Mouse (Mus musculus): Measurements from ENCODE around the gene Tbc1d10a.

Gene Tbc1d10a

DNA sequence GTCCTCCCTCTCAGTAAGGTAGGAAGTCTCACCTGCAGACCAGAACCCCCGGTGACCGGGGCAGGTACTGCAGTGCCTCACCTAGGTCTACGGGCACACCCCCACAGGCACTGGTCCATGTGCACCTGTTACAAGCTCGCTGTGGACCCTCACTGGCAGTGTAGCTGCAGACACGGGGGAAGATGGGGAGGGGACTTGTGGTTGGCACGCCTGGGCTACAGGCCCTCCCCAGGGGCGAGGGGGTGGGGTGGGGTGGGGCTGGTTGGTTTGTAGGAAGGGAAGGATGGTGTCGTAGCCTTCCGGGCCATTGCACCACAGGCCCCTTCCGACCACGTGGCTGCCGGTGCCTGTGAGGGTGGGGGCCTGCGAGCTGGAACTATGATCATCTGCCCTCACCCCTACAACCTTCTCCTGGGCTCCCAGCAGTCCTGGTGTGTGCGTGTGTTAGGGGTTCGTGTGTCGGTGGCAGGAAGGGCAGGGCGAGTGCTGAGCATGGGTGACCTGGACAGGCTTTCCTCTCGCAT is 50.9 kb downstream of the Tbc1d10a start:
- no peak for DNase-seq (ENCODE audit: extremely low spot score)

DNA sequence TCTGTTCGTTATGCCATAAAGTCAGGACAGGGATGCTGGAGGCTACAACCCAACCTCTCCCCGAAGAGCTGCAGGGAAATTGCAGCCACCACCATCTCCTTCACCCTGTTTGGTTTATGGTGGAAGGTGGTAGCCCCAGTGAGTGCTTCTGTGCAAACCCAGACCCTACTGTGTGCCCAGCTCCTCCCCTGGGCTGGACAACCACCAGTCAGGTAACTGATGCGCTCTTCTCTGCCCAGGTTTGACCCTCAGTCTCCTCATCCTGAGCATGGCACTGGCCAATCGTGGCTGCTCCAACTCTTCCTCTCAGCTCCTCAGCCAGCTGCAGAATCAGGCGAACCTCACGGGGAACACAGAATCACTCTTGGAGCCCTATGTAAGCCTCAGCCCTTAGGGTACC is 51.6 kb downstream of the Tbc1d10a start:
- no peak for DNase-seq (ENCODE audit: extremely low spot score)

DNA sequence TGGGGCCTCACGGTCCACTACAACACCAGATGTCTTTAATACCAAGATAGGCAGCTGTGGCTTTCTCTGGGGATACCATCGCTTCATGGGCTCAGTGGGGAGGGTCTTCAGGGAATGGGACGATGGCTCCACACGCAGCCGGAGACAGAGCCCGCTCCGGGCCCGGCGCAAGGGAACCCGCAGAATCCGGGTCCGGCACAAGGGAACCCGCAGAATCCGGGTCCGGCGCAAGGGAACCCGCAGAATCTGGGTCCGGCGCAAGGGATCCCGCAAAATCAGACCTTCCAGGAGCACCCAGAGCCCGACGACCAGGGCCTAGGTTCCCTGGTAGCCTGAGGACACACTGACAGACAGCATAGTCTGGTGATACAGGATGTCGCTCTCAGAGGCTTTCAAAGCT is 53.1 kb downstream of the Tbc1d10a start:
- no peak for DNase-seq (ENCODE audit: extremely low spot score)

DNA sequence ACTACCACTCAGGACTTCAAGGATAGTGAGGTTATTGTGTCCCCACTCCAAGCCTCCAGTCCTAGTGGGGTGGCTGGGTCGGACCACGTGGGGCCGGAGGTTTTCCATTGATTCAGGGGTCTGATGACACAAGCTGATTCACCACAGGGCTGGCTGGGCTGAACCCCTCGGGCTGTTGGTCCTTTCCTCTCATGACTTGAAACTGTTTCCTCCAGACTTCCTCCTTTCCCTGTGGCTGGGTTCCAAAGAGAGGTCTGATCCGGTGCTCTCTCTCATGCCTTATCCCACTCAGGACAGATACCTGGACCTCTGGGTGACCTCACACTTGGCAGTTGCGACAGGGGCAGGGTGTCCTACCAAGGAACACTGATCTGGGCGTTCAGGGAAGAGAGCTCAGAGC is 53.6 kb downstream of the Tbc1d10a start:
- no peak for DNase-seq (ENCODE audit: extremely low spot score)

DNA sequence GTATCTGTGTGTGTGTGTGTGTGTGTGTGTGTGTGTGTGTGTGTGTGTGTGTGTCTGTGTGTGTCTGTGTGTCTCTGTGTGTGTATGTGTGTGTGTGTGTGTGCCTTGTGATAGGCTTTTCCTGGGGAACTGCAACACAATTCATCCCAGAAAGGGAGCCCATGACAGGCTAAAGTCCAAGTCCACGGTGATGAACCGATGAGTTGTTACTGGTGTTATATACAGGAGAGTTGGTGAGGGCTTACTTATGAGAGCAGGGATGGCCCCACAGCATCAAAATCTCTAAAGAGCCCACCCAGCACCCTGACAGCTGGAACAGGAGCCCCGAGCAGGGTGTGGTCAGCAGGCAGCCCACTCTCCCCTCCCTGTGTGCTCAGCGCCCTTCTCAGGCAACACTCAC is 54.6 kb downstream of the Tbc1d10a start:
- DNase-seq (ENCODE audit: extremely low spot score), result no peak

DNA sequence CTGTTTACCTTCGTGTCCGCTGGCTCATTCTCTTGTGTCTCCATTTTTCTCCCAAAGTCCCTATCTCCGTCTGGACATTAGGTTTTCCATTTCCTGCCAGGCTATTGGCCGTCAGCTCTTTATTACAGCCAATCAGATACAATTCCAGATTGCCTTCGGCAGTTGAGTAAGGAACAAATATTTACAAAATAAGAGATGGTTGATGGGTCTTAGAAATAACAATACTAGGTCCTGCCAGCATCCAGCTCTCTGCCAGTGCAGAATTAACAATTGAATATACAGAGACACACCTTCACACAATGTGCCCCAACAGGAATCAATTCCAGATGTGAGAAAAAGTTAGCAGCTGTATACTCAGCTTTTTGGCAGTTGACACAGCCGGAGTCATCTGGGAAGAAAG is 59.5 kb downstream of the Tbc1d10a start:
- no peak for DNase-seq (ENCODE audit: extremely low spot score)

DNA sequence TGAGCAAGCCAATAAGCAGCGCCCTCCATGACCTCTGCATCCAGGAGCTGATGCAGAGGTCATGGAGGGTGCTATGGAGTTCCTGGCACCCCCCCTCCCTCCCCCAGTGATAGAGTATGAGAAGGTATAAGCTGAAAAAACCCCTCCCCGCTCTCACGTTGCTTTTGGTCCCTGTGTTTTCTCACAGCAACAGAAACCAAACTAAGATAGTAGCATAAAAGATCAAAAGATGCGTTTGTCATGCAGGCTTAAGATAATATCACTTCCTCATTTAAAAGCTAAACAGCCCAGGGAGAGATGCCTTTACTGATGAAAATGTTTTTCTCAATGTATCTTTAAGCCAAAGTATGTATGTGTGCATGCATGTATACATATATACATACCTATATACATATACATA is 60.0 kb downstream of the Tbc1d10a start:
- DNase-seq (ENCODE audit: extremely low spot score), result no peak

DNA sequence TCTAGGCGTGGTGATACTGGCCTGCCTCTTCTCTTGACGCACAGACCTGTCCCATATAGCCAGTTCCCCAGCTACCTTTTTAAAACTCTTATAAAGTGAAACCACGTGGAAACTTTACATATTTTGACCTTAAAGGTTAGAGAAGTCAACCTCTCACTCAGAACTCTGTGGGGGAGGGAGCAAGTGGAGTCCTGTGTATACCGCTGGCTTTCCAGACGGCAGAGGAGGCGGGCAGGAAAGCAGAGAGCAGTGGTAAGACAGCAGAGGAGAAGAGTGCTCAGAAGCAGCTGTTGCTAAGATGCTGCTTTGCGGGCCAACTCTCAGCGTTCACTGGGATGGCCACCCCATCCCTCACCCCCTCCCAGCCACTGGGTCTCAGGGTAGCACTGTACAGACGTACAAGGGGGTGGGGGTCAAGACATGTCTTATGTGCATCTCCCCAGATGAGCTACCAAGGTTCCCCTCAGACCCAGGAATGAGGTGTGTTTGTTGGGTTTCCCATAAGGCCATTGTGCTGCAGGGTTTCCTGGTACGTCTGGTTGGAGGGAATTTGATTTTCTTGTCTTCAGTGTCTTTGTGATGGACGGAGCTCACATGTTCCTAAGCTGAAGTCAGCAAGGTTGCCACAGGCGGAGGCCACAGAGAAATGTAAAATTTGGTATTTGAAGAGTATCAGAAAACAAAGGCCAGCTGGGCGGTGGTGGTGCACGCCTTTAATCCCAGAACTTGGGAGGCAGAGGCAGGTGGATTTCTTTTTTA is 60.8 kb downstream of the Tbc1d10a start:
- no peak for DNase-seq (ENCODE audit: extremely low spot score)

DNA sequence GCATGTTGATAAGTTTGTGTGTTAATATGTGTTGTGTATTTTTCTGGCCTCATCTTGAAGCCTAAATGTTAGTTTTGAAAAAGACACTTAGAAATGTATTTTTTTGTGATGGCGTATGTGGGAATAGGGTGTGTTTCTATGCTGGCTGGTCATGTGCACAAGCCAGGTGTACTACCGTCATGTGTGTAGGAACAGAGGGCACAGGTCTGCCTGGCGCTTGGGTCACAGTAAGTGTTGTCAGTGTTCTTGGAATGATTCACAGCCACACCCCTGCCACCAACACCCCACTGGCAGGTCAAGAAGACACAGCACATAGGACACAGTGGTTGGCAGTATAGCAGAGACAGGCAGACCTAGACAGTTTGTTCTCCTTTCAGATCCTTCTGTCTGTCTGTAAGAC is 62.6 kb downstream of the Tbc1d10a start:
- DNase-seq (ENCODE audit: extremely low spot score), result no peak

DNA sequence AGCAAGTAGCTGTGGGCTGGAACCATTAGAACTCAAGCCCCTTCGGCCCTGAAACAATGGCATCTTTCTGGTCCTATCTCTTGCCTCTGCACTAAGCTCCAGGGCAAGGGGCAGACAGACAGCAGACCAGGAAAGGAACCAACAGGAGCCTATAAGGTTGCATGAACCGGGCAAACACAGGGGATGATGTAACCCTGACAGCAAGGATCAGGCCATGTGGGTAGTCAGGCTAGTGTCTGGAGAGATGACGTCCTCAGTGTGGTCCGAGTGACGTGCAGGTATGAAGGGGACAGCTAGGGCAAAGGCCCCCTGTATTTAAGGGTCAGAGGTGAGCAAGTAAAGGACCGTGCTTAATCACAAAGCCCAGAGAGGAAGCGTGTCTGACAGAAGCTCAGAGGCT is 63.7 kb downstream of the Tbc1d10a start:
- DNase-seq (ENCODE audit: extremely low spot score), result no peak

DNA sequence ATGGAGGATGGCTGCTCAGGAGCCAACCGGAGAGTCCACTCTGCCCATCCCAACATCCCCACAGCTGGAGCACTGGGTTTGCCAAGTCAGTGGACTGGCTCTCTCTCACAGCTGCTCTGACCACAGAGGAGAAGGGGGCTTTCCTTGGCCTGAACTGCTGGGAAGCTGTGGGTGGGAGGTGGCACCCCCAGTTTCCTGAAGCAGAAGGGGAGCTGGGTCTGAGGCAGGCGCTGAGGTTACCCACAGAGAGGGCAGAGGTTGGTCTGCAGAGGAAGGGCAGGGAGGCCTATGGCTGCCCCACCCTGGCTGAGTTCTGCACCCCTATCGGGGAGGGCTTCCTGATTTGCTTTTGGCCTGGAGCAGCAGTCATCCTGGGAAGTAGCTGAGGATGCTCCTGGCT is 64.8 kb downstream of the Tbc1d10a start:
- no peak for DNase-seq (ENCODE audit: extremely low spot score)

DNA sequence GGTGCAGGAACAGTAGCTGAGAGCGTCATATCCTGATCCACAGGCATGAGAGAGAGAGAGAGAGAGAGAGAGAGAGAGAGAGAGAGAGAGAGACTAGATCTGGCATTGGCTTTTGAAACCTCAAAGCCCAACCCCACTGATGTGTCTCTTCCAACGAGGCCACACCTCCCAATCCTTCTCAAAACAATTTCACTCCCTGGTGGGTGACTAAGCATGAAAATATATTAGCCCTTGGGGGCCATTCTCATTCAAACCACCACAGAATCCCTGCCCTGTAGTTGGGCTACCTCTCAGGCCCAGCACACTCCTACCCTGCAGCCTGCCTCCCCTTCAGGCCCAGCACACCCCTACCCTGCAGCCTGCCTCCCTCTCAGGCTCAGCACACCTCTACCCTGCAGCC is 66.3 kb downstream of the Tbc1d10a start:
- DNase-seq (ENCODE audit: extremely low spot score), result no peak

DNA sequence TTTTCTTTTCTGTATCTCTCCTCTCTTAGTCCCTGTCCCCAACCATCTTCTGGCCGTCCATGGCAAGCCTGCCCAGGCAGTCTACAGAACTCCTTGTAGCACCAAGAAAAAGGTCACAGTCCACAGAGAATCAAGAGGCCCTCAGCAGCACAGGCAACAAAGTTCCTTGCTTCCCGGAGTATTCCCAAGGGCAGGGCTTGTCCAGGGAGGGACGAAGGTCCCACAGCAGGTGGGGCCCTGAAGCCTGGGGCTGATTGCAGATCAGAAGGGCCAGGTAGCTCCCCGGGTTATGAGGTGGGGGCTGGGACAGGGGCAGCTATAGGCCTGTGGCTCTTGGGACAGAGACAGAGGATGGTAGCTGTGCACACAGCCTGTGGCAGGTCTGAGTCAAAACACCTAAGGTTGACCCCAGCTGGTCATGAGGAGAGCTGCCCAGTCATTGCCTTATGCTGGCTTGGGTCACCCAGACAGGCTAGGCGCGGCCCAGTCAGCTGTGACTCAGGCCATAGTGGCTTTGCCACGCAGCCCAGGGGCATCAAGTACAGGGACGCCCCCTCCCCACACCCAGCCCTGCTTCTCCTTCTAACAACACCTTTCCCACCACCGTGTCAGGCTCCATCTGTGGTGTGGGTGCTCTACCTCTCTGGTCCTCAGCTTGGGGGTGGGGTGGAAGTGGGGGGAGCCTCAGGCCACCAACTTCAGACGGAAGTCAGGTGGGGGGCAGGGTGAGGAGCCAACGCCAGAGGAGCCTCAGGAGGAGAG is 70.4 kb downstream of the Tbc1d10a start, which contains the start of gene Lif:
Gene Lif, plus strand, starts transcription at position 712 of the 762 bp plus-strand sequence.
- no peak for DNase-seq (ENCODE audit: extremely low spot score)

DNA sequence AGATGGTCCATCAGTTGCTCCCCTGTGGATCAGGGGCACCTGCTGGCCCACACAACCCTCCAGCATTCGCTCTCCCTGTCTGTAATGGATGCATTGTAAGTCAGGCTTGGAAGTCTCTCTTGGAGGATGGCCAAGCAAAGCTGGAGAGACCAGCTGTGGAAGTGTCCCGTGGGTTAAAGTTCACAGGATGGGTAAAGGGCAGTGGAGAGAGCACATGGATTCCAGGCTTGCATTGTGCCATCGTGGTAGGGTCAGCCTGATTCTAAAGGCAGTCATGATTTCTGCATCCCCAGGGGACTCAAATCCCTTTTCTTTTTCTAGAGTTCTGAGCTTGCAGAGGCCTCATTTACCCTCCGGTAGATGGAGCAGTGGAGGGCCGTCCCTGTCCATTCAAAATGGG is 71.2 kb downstream of the Tbc1d10a start:
- DNase-seq (ENCODE audit: extremely low spot score), result no peak

DNA sequence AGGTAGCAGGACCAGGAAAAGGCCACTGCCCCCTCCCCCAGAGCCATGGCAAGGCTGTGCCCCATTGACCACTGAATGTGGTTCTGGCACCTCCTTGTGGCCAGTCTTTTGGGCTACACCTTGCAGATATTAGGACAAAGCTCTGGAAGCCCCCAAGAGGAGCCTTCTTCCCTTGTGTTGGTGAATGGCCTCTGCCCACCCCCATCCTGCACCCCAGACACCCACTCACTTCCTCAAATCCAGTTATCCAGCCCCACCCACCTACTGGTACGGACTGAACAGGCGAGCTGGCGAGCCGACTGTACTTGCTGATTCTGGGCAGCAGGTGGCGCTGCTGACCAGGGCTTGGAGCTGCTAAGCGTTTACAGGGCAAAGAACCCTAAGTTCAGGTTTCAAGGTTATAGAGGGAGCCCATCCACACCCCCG is 72.1 kb downstream of the Tbc1d10a start:
- DNase-seq (ENCODE audit: extremely low spot score), result peak; percentile 86

DNA sequence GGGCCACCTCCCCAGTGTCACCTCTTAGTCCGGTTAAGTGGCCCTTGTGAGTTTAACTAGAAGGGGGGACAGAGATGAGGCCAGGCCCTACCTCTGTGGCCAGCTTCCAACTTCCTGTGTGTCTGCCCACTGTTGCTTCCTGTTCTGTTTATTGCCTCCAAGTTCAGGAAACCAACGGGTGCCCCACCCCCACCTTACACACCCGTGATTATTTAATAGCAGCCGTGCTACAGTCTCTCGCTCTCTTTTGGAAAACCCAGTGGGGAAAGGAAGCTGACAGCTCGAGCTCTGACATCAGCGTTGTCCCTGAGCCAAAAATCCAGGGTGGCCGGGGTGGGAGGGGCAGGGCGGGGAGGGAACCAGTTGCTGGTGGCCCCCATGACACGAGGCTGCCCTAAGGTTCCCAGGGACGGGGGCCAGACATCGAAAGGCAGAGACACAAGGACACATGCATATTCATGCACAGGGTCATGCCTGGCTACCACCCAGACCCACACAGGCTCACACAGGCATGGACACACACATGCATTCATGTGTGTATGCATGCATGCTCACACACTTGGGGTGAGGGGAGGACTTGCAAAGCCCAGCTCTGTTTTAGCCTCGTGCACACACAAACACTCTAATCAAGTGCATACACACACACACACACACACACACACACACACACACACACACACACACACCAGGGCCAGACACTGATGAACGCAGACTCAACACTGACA is 74.0 kb downstream of the Tbc1d10a start:
- DNase-seq (ENCODE audit: extremely low spot score), result no peak

DNA sequence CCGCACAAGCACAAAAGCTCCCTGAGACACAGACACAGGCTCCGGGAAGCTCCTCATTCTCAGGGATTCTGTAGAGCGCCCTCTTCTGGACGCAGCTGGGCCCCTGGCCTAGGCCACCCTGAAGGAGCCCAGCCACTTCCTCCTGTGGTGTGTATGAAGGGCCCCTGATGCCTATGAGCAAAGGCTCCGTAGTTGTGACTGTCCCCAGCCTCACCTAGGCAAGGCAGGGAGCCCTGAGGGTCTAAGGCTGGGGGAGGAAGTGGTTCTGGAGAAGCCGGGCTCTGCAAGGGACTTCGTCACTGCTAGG is 74.6 kb downstream of the Tbc1d10a start:
- peak; percentile 57 for DNase-seq (ENCODE audit: extremely low spot score)

DNA sequence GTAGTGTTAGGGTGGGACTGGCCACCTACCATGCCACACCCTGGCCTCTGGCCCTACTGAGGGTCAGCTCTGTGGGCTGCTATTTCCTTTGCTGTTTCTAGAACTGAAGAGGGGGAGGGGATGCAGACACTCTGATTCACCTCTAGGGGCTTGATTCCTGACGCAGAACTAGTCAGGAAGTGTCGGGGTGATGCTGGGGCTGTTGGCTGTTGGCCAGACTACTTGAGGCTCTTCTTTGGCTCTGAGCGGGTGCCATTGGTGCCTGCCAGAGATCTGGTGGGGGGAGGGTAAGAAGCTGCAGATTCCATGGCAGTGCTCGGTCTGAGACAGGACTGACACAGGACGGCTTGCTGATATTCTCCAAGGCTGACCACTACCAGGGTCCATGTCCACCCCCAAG is 75.4 kb downstream of the Tbc1d10a start:
- DNase-seq (ENCODE audit: extremely low spot score), result no peak

DNA sequence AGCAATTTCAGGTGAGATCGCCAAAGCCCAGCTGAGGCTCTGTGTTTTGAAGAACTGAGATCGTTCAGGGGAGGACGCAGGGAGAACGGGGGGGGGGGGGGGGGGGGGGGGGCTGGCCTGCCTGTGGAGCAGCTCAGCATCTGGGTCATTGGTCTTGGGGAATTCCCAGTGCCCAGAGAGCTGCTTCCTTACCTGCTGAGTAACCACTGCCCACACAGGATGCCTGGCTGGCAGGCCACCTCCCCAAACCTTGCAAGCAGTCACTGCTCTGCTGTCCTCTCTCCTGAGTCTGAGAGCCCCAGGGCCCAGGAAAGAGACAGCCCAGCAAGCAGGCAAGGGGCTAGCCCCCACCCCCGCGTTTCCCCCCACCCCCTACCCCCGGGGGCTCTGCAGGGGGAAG is 76.3 kb downstream of the Tbc1d10a start:
- DNase-seq (ENCODE audit: extremely low spot score), result no peak

DNA sequence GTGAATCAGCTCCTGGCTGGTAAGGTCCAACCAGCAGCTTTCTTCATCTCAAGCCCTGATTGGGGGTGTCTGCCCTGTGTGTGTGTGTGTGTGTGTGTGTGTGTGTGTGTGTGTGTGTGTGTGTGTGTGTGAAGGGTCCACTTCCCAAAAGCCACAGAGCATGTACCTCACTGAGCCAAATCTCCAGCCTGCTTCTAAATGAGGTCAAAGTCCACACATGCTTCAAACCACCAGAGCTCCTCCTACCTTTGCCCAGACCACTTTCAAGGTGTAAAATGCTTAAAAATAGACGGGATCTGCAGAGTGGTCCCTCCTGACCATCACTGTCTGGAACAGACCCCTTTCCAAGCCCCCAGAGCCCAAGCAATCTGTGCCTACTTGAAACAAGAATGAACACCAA is 76.7 kb downstream of the Tbc1d10a start:
- DNase-seq (ENCODE audit: extremely low spot score), result no peak

DNA sequence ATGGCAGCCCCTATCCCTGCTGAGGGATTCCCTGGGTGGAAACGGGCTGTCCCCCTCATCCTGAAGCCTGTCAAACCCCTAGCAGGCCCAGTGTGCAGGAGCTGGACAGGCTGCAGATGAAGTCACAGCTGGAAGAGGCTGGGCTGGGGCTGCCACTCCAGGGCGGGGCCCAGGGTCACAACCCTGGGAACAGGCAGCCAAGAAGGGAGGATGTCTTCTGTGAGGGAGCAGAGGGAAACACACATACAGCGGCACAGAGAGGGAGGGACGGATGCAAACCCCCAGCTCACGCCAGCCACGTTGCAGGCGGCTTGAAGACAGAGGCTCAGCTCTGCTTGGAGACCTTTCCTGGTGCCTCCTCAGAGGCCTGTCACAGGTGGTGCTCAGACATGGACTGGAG is 77.5 kb downstream of the Tbc1d10a start:
- DNase-seq (ENCODE audit: extremely low spot score), result no peak

Measured in embryo, embryonic 9.5 days (tissue).